Mouse (Mus musculus) limb, embryonic 12.5 days (tissue): ENCODE results near the gene Armc7. TPM values are rescaled to one million over a fixed set of nuclear protein-coding genes. Genes with fewer than 3 reads are reported as not detected.

Source experiments
- ATAC-seq: fragments of 200-750 bp; cut with Nextera tagmentation; 2 replicates; pipeline ENCODE4 v1.8.0; 2017; ENCODE audit warnings: low read depth, moderate TSS enrichment; ENCODE audit not compliant: insufficient number of reproducible peaks, insufficient read depth, low FRiP score, low TSS enrichment
- H3K27ac ChIP-seq: fragments of 300-500 bp; sonication (generic); 2 replicates; pipeline ENCODE4 v1.5.1; 2016; ENCODE audit warnings: mild to moderate bottlenecking, moderate library complexity
- H3K27me3 ChIP-seq: fragments of 300-500 bp; sonication (generic); 2 replicates; pipeline ENCODE4 v1.6.1; 2016; ENCODE audit warnings: mild to moderate bottlenecking, moderate library complexity
- H3K36me3 ChIP-seq: fragments of 300-500 bp; sonication (generic); 2 replicates; pipeline ENCODE4 v1.6.1; 2016; ENCODE audit warnings: mild to moderate bottlenecking, moderate library complexity
- H3K4me1 ChIP-seq: fragments of 300-500 bp; sonication (generic); replicated peaks from 2 replicates; pipeline ENCODE4 v1.6.1; 2016
- H3K4me2 ChIP-seq: fragments of 300-500 bp; sonication (generic); 2 replicates; pipeline ENCODE4 v1.6.1; 2016; ENCODE audit warnings: mild to moderate bottlenecking, moderate library complexity
- H3K4me3 ChIP-seq: fragments of 300-500 bp; sonication (generic); replicated peaks from 2 replicates; pipeline ENCODE4 v1.5.1; 2016; ENCODE audit warnings: mild to moderate bottlenecking
- H3K9ac ChIP-seq: fragments of 300-500 bp; sonication (generic); replicated peaks from 2 replicates; pipeline ENCODE4 v1.6.1; 2016; ENCODE audit warnings: mild to moderate bottlenecking, moderate library complexity
- H3K9me3 ChIP-seq: fragments of 300-500 bp; sonication (generic); 2 replicates; pipeline ENCODE4 v1.6.1; 2016; ENCODE audit warnings: mild to moderate bottlenecking, moderate library complexity
- whole genome bisulfite sequencing: fragments of 180-500 bp; shearing (Covaris S2); methylation state at CpG from one replicate; pipeline ENCODE4 v1.1.7; 2016; 5-methylcytosine and 5-hydroxymethylcytosine counted together
- polyA plus RNA-seq: library from polyadenylated mRNA; unstranded; fragments of >200 nt; fragmentation: Nextera tagmentation; extraction: Ambion mirVana; gene quantifications from 2 replicates; pipeline ENCODE4 v1.2.1, GENCODE M21; 2016

Armc7 gene
- polyA plus RNA-seq, 1 experiment from 2014 or later = 7.5 TPM

GRCm38 (mm10) chr11:115455619-115456018 is 19.8 kb upstream of the Armc7 start:
- H3K4me1 ChIP-seq = 0 out of 2 replicates have a peak, but pooled peaks cover 4% of the 10 kb centered on the region
- WGBS = 84% methylated on average over 15 of the region's 15 CpGs
- no peaks in the 10 kb centered on the region for H3K36me3 ChIP-seq
- no peak overlapping the region for H3K4me2 ChIP-seq
- H3K4me3 ChIP-seq = no peak overlapping the region
- no peak overlapping the region for H3K9ac ChIP-seq
- H3K27ac ChIP-seq = no peak overlapping the region
- H3K27me3 ChIP-seq = no peaks in the 10 kb centered on the region
- ATAC-seq = no peak
- no peaks in the 10 kb centered on the region for H3K9me3 ChIP-seq

- H3K27me3 ChIP-seq = no peaks in the 10 kb centered on the region
- 93% methylated on average over 5 of the region's 5 CpGs for WGBS
- no peaks in the 10 kb centered on the region for H3K36me3 ChIP-seq
- 0 out of 2 replicates have a peak, but pooled peaks cover 4% of the 10 kb centered on the region for H3K4me1 ChIP-seq
- no peaks in the 10 kb centered on the region for H3K9me3 ChIP-seq
- no peak overlapping the region for H3K4me2 ChIP-seq
- no peak overlapping the region for H3K9ac ChIP-seq
- no peak overlapping the region for H3K4me3 ChIP-seq
- ATAC-seq = no peak
- no peak overlapping the region for H3K27ac ChIP-seq
Measured at GRCm38 (mm10) chr11:115456182-115456581, 19.3 kb upstream of the Armc7 start.

- peaks cover 3% of the 10 kb centered on the region; the same call in 1 of the 2 replicates for H3K27me3 ChIP-seq
- no peak overlapping the region for H3K27ac ChIP-seq
- H3K4me2 ChIP-seq = no peak overlapping the region
- H3K4me3 ChIP-seq = no peak overlapping the region
- no peaks in the 10 kb centered on the region for H3K9me3 ChIP-seq
- no peak for ATAC-seq
- peaks cover 2% of the 10 kb centered on the region; the same call in 1 of the 2 replicates for H3K4me1 ChIP-seq
- H3K36me3 ChIP-seq = no peaks in the 10 kb centered on the region
- no peak overlapping the region for H3K9ac ChIP-seq
- 30% methylated on average over 6 of the region's 6 CpGs for WGBS
Measured at GRCm38 (mm10) chr11:115457405-115457804, 18.1 kb upstream of the Armc7 start.

- H3K27ac ChIP-seq = no peak overlapping the region
- no peak for ATAC-seq
- no peak overlapping the region for H3K4me2 ChIP-seq
- no peaks in the 10 kb centered on the region for H3K9me3 ChIP-seq
- H3K4me1 ChIP-seq = peaks cover 5% of the 10 kb centered on the region; the same call in 1 of the 2 replicates
- H3K36me3 ChIP-seq = no peaks in the 10 kb centered on the region
- WGBS = 29% methylated on average over 8 of the region's 8 CpGs
- H3K27me3 ChIP-seq = peaks cover 6% of the 10 kb centered on the region; the same call in 1 of the 2 replicates
- no peak overlapping the region for H3K4me3 ChIP-seq
- H3K9ac ChIP-seq = no peak overlapping the region
Measured at GRCm38 (mm10) chr11:115460976-115461375, 14.5 kb upstream of the Armc7 start.

- H3K9me3 ChIP-seq = no peaks in the 10 kb centered on the region
- no peak overlapping the region for H3K27ac ChIP-seq
- peaks cover 8% of the 10 kb centered on the region for H3K4me1 ChIP-seq
- ATAC-seq = no peak
- peaks cover 8% of the 10 kb centered on the region; the same call in 1 of the 2 replicates for H3K27me3 ChIP-seq
- WGBS = 76% methylated on average over 5 of the region's 5 CpGs
- no peak overlapping the region for H3K9ac ChIP-seq
- no peak overlapping the region for H3K4me3 ChIP-seq
- no peak overlapping the region for H3K4me2 ChIP-seq
- no peaks in the 10 kb centered on the region for H3K36me3 ChIP-seq
Measured at GRCm38 (mm10) chr11:115461846-115462242, 13.6 kb upstream of the Armc7 start.

GRCm38 (mm10) chr11:115462243-115462891 is 13.1 kb upstream of the Armc7 start, which contains the start of gene Slc16a5:
TSS of gene Slc16a5 (plus strand) at chr11:115462474.
- H3K27ac ChIP-seq = no peak within 1 kb of the TSS
- ATAC-seq = no peak
- 70% methylated on average over 16 of the region's 16 CpGs for WGBS

DNA sequence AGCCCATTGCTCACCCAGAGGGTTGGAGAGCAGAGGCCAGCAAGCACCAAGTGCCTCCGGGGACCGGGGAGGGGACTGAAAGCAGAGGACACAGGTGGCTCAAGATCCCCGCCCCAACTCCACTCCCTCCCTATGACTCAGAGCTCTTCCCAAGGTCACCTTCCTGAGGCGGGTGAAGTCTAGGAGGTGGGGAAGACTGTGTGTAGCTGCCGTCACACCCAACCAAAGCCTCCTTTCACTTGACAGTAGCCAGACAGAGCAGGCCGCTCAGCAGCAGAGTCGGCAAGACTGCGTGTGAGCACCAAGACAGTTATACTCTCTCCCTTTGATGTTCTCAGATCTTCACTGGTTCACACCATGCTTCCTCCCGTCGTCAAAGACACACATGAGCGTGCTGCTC is 12.1 kb upstream of the Armc7 start:
- Histone ChIP-seq H3K27me3 (peaks cover 10% of the 10 kb centered on the region; the same call in 1 of the 2 replicates), H3K9ac (no peak overlapping the region), H3K4me2 (no peak overlapping the region), H3K36me3 (no peaks in the 10 kb centered on the region), H3K4me3 (no peak overlapping the region), H3K4me1 (peaks cover 14% of the 10 kb centered on the region), H3K9me3 (no peaks in the 10 kb centered on the region), H3K27ac (no peak overlapping the region)
- 56% methylated on average over 11 of the region's 11 CpGs for WGBS
- no peak for ATAC-seq

More at GRCm38 (mm10) chr11:115462243-115462891, 13.1 kb upstream of the Armc7 start, which contains the start of gene Slc16a5:
- Histone ChIP-seq H3K4me1 (peaks cover 13% of the 10 kb centered on the region), H3K9ac (no peak within 1 kb of the TSS), H3K4me3 (no peak within 1 kb of the TSS), H3K36me3 (no peaks in the 10 kb centered on the region), H3K27me3 (peaks cover 10% of the 10 kb centered on the region; the same call in 1 of the 2 replicates), H3K9me3 (no peaks in the 10 kb centered on the region), H3K4me2 (no peak within 1 kb of the TSS)

DNA sequence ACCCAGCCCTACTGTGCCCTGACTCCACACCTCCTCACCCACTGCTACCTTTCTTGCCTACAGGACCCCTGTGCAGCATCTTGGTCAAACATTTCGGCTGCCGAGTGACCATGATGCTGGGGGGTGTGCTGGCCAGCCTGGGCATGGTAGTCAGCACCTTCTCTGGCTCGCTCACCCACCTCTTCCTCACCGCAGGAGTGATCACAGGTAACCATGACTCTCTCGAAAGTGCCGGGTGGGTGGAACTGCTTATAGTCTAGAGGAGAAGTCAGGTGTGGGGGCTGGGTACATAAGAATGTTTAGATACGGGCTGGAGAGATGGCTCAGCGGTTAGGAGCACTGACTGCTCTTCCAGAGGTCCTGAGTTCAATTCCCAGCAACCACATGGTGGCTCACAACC is 10.6 kb upstream of the Armc7 start:
- Histone ChIP-seq H3K4me3 (no peak overlapping the region), H3K4me1 (peaks cover 14% of the 10 kb centered on the region), H3K27me3 (peaks cover 10% of the 10 kb centered on the region; the same call in 1 of the 2 replicates), H3K4me2 (no peak overlapping the region), H3K36me3 (no peaks in the 10 kb centered on the region), H3K9ac (no peak overlapping the region), H3K9me3 (no peaks in the 10 kb centered on the region), H3K27ac (no peak overlapping the region)
- ATAC-seq = no peak
- 87% methylated on average over 8 of the region's 8 CpGs for WGBS

- Histone ChIP-seq H3K9ac (peak overlapping the region; percentile 34; the same call in 1 of the 2 replicates), H3K4me3 (no peak overlapping the region)
Measured at GRCm38 (mm10) chr11:115467217-115467618, 8.2 kb upstream of the Armc7 start.

GRCm38 (mm10) chr11:115472183-115472582 is 3.3 kb upstream of the Armc7 start:
- no peak for ATAC-seq
- H3K9ac ChIP-seq = no peak overlapping the region
- 86% methylated on average over 7 of the region's 7 CpGs for WGBS
- no peak overlapping the region for H3K27ac ChIP-seq
- H3K4me1 ChIP-seq = peaks cover 31% of the 10 kb centered on the region
- no peaks in the 10 kb centered on the region for H3K27me3 ChIP-seq
- H3K9me3 ChIP-seq = no peaks in the 10 kb centered on the region
- no peak overlapping the region for H3K4me3 ChIP-seq
- H3K4me2 ChIP-seq = no peak overlapping the region
- H3K36me3 ChIP-seq = no peaks in the 10 kb centered on the region

More at GRCm38 (mm10) chr11:115467217-115467618, 8.2 kb upstream of the Armc7 start:
- no peak overlapping the region for H3K4me2 ChIP-seq
- H3K27ac ChIP-seq = no peak overlapping the region
- no peaks in the 10 kb centered on the region for H3K9me3 ChIP-seq
- no peaks in the 10 kb centered on the region for H3K36me3 ChIP-seq
- H3K27me3 ChIP-seq = peaks cover 9% of the 10 kb centered on the region; the same call in 1 of the 2 replicates
- 3% methylated on average over 4 of the region's 4 CpGs for WGBS
- ATAC-seq = no peak
- H3K4me1 ChIP-seq = peaks cover 14% of the 10 kb centered on the region

GRCm38 (mm10) chr11:115473626-115474275 is 1.7 kb upstream of the Armc7 start:
- 0 out of 2 replicates have a peak, but pooled peaks have one; percentile 22 for ATAC-seq
- Histone ChIP-seq H3K4me2 (peak overlapping the region; percentile 39), H3K4me1 (peaks cover 28% of the 10 kb centered on the region), H3K27ac (peak overlapping the region; percentile 66; the same call in 1 of the 2 replicates), H3K9ac (no peak overlapping the region), H3K36me3 (no peaks in the 10 kb centered on the region), H3K27me3 (no peaks in the 10 kb centered on the region), H3K9me3 (no peaks in the 10 kb centered on the region), H3K4me3 (peak overlapping the region; percentile 9; the same call in 1 of the 2 replicates)
- 10% methylated on average over 15 of the region's 15 CpGs for WGBS
